15 mouse cellular contexts compared by ENCODE assay signal in genomic region chr8:9521577-9521976, GRCm38 (mm10).
"Had no signal": no experiment of that assay in that cellular context is flagged by ENCODE, and none has a peak within 500 bp of the region (broad histone marks: within the 10 kb centered on the region; RNA-seq: fewer than 3 reads in every experiment).

No protein-coding gene starts in this region.

- H3K27ac ChIP-seq: limb, embryonic 15.5 days; liver, embryonic 12.5 days; midbrain, embryonic 10.5 days; midbrain, embryonic 15.5 days had no signal

- H3K4me3 ChIP-seq: limb, embryonic 15.5 days; liver, embryonic 12.5 days; midbrain, embryonic 10.5 days; midbrain, embryonic 15.5 days had no signal

- H3K4me2 ChIP-seq: limb, embryonic 15.5 days; liver, embryonic 12.5 days; lung, embryonic 14.5 days; midbrain, embryonic 15.5 days had no signal

- H3K4me1 ChIP-seq: limb, embryonic 15.5 days; liver, embryonic 12.5 days had no signal

- H3K27me3 ChIP-seq: limb, embryonic 15.5 days; liver, embryonic 12.5 days; midbrain, embryonic 15.5 days had no signal

- H3K9ac ChIP-seq: limb, embryonic 15.5 days; liver, embryonic 12.5 days; lung, embryonic 14.5 days; midbrain, embryonic 15.5 days had no signal

- DNase-seq: layer of hippocampus, adult 9-11 months; layer of hippocampus, postnatal 36 days; lung, embryonic 14.5 days; lung, postnatal 10 days; lung, postnatal 4 days; retina, postnatal 1 day; right cerebral cortex, postnatal 4 days; spleen, adult 18-20 months; thymus, adult 18-20 months; thymus, postnatal 14 days had no signal

- ATAC-seq: intestine, embryonic 16.5 days; liver, embryonic 12.5 days; midbrain, embryonic 15.5 days had no signal

- H3K9me3 ChIP-seq: limb, embryonic 15.5 days; liver, embryonic 12.5 days; midbrain, embryonic 10.5 days; midbrain, embryonic 15.5 days had no signal

- H3K36me3 ChIP-seq: limb, embryonic 15.5 days; liver, embryonic 12.5 days; midbrain, embryonic 10.5 days; midbrain, embryonic 15.5 days had no signal
